Mouse (Mus musculus): ENCODE measurements around the gene Dctn1. TPM values are rescaled to one million over a fixed set of nuclear protein-coding genes. Genes with fewer than 3 reads are reported as not detected.
A peak's percentile ranks its signal among the peaks of the same experiment; 100 is the strongest.

Gene Dctn1
- polyA plus RNA-seq, 1 experiment = 87.2 TPM

DNA sequence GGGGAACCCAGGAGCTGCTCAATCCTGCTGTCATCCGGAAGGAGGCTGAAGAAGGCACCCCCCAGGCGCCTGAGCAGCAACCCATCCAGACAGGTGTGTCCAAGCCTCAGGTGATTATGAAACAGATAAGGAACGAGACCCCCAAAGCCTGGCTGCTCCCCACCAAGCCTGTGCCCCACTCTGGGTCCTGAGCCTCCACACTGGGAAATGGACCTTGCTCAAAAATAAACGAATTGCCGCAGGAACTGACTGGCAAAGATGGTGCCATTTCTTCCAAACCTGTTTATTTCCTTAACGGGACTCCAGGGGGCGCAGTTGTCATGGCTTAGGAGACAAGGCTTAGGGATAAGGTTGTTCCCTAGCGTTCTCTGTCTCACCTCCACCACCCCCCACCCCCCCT lies 3.0 kb upstream of the Dctn1 start:
- Histone ChIP-seq H3K4me3 (ENCODE audit: insufficient read depth, low read length) (peak overlapping the region; percentile 56), H3K27ac (ENCODE audit: insufficient read depth, low read depth, low read length) (no peak overlapping the region), H3K4me1 (ENCODE audit: control insufficient read depth, insufficient read depth, low read length) (peaks cover 14% of the 10 kb centered on the region)
- TF ChIP-seq CTCF (IDR thresholded peaks at IDR 0.05; ENCODE audit: low read depth, low read length) (peak; percentile 39), POLR2A (IDR thresholded peaks at IDR 0.05; ENCODE audit: borderline replicate concordance, low read depth, low read length) (no peak)

DNA sequence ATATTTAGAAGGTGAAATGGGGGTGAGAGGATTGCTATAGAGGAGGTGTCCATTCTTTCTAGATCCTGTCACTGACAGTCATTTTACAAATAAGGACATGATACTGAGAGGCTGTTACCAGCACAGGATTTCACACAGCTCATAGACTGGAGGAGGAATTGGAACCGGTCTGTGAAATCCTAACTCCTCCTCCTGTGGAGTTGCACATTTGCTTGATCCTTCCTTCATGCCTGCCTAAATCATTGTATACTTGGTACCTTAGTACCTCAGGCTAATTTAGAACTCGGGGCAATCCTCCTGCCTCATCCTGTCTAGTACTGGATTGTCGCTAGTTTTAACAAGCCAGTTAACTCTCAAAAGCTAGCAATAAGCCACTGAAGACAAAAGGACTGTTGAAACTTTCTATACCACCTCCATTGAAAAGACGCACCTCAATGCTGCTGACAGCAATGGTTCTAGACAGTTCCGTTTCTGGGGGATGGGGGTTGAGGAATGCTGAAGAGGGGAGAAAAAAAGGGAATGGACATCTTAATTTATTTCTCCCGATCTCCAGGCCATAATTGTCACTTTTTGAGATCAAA lies 604 bp upstream of the Dctn1 start:
- Histone ChIP-seq H3K27ac (ENCODE audit: insufficient read depth, low read depth, low read length) (peak overlapping the region; percentile 36), H3K4me3 (ENCODE audit: insufficient read depth, low read length) (peak overlapping the region; percentile 81), H3K4me1 (ENCODE audit: control insufficient read depth, insufficient read depth, low read length) (peaks cover 23% of the 10 kb centered on the region)
- TF ChIP-seq CTCF (IDR thresholded peaks at IDR 0.05; ENCODE audit: low read depth, low read length) (no peak), POLR2A (IDR thresholded peaks at IDR 0.05; ENCODE audit: borderline replicate concordance, low read depth, low read length) (no peak)

DNA sequence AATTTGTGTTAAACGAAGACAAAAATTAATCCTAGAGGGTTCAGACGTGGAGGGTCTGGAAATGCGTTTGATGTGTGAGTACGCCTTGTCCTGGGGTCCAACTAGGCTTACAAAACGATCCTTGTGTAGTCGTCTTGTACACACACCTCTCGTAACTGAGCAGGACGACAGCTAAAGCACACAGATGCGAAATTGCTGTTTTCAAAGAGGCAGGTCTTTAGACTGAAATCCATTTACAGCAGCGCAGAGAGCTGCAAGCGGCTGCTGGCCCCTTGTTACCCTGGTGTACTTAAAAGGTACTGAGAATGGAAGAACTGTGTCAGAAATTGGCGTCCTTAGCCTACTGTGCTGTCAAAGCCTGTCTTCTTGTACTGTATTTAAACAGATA lies 517 bp downstream of the Dctn1 start:
- Histone ChIP-seq H3K4me1 (ENCODE audit: control insufficient read depth, insufficient read depth, low read length) (peaks cover 23% of the 10 kb centered on the region), H3K4me3 (ENCODE audit: insufficient read depth, low read length) (peak overlapping the region; percentile 81), H3K27ac (ENCODE audit: insufficient read depth, low read depth, low read length) (no peak overlapping the region)
- TF ChIP-seq POLR2A (IDR thresholded peaks at IDR 0.05; ENCODE audit: borderline replicate concordance, low read depth, low read length) (no peak), CTCF (IDR thresholded peaks at IDR 0.05; ENCODE audit: low read depth, low read length) (no peak)

DNA sequence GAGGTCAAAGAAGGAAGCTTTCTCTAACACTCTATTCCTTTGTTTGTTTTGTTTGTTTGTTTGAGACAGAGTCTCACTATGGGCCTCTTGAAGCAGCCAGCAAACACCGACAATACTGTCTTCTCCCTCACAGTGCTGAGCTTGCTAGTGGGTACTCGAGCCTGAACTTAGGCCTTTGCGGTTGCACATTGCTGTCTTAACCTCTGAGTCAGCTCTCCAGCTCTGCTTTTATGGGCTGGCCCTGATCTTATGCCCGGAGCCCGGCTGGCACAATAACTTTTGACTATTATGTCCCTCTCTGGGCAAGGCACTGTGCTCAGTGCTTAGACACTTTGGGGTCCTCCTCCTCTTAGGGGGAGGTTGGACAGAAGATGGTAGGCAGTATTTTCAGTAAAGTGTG lies 4.2 kb downstream of the Dctn1 start:
- H3K4me1 ChIP-seq (ENCODE audit: control insufficient read depth, insufficient read depth, low read length) = peaks cover 17% of the 10 kb centered on the region
- H3K27ac ChIP-seq (ENCODE audit: insufficient read depth, low read depth, low read length) = no peak overlapping the region
- H3K4me3 ChIP-seq (ENCODE audit: insufficient read depth, low read length) = no peak overlapping the region
- no peak for TF ChIP-seq CTCF (IDR thresholded peaks at IDR 0.05; ENCODE audit: low read depth, low read length)
- TF ChIP-seq POLR2A (IDR thresholded peaks at IDR 0.05; ENCODE audit: borderline replicate concordance, low read depth, low read length) = no peak

DNA sequence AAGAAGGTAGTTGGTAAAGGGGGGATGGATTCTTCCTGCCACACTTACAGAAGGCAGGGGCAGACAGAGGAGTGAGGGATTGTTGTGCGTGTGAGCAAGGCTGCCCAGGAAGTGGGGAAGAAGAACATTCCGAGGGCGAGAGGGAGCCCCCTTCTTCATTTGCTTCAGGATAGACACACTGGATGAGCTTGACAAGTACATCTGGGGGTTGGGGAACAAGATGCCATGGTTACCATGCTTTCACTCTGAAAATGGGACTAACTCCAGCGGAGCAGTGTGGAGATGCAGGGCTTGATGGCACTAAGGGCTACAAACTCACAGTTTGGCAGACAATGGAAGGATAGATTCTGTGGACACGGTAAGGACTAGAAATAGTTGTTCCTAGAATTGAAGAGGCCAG lies 5.3 kb downstream of the Dctn1 start:
- no peak overlapping the region for H3K4me3 ChIP-seq (ENCODE audit: insufficient read depth, low read length)
- no peak for TF ChIP-seq POLR2A (IDR thresholded peaks at IDR 0.05; ENCODE audit: borderline replicate concordance, low read depth, low read length)
- TF ChIP-seq CTCF (IDR thresholded peaks at IDR 0.05; ENCODE audit: low read depth, low read length) = no peak
- peaks cover 17% of the 10 kb centered on the region for H3K4me1 ChIP-seq (ENCODE audit: control insufficient read depth, insufficient read depth, low read length)
- no peak overlapping the region for H3K27ac ChIP-seq (ENCODE audit: insufficient read depth, low read depth, low read length)

GRCm38 (mm10) chr6:83172240-83172920 lies 6.7 kb downstream of the Dctn1 start:
- H3K27ac ChIP-seq (ENCODE audit: insufficient read depth, low read depth, low read length) = no peak overlapping the region
- no peak for TF ChIP-seq CTCF (IDR thresholded peaks at IDR 0.05; ENCODE audit: low read depth, low read length)
- no peak for TF ChIP-seq POLR2A (IDR thresholded peaks at IDR 0.05; ENCODE audit: borderline replicate concordance, low read depth, low read length)
- H3K4me3 ChIP-seq (ENCODE audit: insufficient read depth, low read length) = no peak overlapping the region
- H3K4me1 ChIP-seq (ENCODE audit: control insufficient read depth, insufficient read depth, low read length) = peaks cover 12% of the 10 kb centered on the region

DNA sequence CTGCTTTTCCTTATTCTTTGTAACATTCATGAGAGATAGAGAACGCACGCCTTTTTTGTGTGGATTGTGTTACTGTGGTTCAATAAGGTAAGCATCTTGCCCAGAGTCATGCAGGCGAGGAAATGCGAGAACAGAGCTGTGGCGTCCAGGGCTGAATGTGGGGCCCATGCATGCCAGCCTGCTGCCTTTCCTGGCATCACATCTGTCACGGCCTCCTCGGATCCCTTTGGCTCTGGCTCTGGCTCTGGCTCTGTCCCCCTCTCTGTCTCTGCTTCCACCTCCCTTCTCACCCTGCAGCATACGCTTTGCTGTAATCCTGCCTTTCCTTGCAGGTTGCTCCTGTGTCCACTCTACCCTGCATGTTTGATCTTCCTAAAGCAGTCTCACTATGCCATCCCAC lies 10.3 kb downstream of the Dctn1 start:
- Histone ChIP-seq H3K27ac (ENCODE audit: insufficient read depth, low read depth, low read length) (no peak overlapping the region), H3K4me3 (ENCODE audit: insufficient read depth, low read length) (no peak overlapping the region), H3K4me1 (ENCODE audit: control insufficient read depth, insufficient read depth, low read length) (no peaks in the 10 kb centered on the region)
- TF ChIP-seq CTCF (IDR thresholded peaks at IDR 0.05; ENCODE audit: low read depth, low read length) = no peak
- no peak for TF ChIP-seq POLR2A (IDR thresholded peaks at IDR 0.05; ENCODE audit: borderline replicate concordance, low read depth, low read length)

DNA sequence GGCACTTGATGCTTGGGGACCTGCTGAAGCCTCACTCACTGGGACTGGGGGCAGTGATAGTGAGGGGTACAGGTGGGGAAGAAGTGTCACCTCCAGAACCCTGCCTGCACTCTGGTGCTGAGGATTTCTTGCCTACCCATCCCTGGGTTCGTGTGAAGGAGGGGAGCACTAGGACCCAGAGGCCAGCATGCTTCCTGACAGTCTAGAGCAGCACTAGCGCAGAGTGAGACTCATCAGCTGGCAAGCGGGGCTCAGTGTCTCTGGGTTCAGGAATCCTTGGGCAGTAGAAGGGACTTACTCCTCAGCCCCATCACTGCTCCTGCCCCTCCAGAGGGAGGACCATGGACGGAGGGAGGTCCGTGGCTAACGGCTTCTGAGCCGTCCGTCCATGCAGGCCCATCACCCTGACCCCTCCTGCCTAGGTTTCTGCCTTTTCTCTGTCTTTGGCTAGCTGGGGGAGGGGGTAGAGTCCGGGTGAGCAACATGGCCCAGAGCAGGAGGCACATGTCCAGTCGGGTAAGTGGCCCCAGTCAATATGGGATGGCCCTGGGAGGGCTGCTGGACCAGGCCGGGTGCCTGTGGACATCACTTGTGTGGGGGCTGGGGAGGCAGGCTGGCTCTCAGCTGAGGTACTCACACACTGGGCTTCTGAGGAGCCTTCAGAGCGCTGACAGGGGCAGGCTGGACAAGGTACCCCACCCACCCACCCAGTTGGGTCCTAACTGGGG lies 13.8 kb downstream of the Dctn1 start:
- H3K27ac ChIP-seq (ENCODE audit: insufficient read depth, low read depth, low read length) = no peak overlapping the region
- no peak for TF ChIP-seq CTCF (IDR thresholded peaks at IDR 0.05; ENCODE audit: low read depth, low read length)
- TF ChIP-seq POLR2A (IDR thresholded peaks at IDR 0.05; ENCODE audit: borderline replicate concordance, low read depth, low read length) = no peak
- no peaks in the 10 kb centered on the region for H3K4me1 ChIP-seq (ENCODE audit: control insufficient read depth, insufficient read depth, low read length)

DNA sequence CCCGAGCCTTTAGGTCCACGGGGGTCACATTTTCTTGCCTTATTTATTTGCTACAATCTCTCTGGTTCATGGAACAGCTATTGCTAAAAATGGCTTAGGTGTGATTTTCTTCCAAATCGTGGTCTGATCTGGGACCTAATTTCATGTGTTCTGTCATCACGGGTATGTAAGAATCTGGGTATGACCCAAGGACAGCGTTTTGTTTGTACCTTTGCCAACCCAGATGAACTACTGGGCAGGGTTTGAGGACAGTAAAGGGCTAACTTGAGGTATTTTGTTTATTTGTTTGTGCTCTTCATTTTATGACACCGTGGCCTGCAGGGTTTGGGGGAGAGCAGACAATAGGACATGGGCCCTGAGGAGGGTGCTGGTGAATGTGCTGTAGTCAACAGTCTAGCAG lies 14.9 kb downstream of the Dctn1 start:
- Histone ChIP-seq H3K4me1 (ENCODE audit: control insufficient read depth, insufficient read depth, low read length) (no peaks in the 10 kb centered on the region), H3K27ac (ENCODE audit: insufficient read depth, low read depth, low read length) (no peak overlapping the region), H3K4me3 (ENCODE audit: insufficient read depth, low read length) (no peak overlapping the region)
- TF ChIP-seq CTCF (IDR thresholded peaks at IDR 0.05; ENCODE audit: low read depth, low read length) (no peak), POLR2A (IDR thresholded peaks at IDR 0.05; ENCODE audit: borderline replicate concordance, low read depth, low read length) (no peak)

More for the DNA sequence above, 13.8 kb downstream of the Dctn1 start:
- H3K4me3 ChIP-seq (ENCODE audit: insufficient read depth, low read length) = no peak overlapping the region

GRCm38 (mm10) chr6:83184858-83185435 lies 19.2 kb downstream of the Dctn1 start:
- H3K4me1 ChIP-seq (ENCODE audit: control insufficient read depth, insufficient read depth, low read length) = no peaks in the 10 kb centered on the region
- TF ChIP-seq POLR2A (IDR thresholded peaks at IDR 0.05; ENCODE audit: borderline replicate concordance, low read depth, low read length) (no peak), CTCF (IDR thresholded peaks at IDR 0.05; ENCODE audit: low read depth, low read length) (no peak)
- H3K27ac ChIP-seq (ENCODE audit: insufficient read depth, low read depth, low read length) = no peak overlapping the region
- H3K4me3 ChIP-seq (ENCODE audit: insufficient read depth, low read length) = no peak overlapping the region
